Mouse (Mus musculus) inflammation-experienced regulatory T-cells, adult 16 weeks (primary cell): ENCODE results near the gene Nkd1. TPM values are rescaled to one million over a fixed set of nuclear protein-coding genes. Genes with fewer than 3 reads are reported as not detected.

Source experiments
- polyA plus RNA-seq: library from polyadenylated mRNA; unstranded; fragments of 100-300 nt; shearing (Covaris generic); gene quantifications from one replicate; pipeline ENCODE4 v1.2.1, GENCODE M21; 2017

Nkd1 gene
- polyA plus RNA-seq: not detected

GRCm38 (mm10) chr8:88520985-88521527 is at the start of gene Nkd1:
TSS of gene Nkd1 (plus strand) at chr8:88521354.

DNA sequence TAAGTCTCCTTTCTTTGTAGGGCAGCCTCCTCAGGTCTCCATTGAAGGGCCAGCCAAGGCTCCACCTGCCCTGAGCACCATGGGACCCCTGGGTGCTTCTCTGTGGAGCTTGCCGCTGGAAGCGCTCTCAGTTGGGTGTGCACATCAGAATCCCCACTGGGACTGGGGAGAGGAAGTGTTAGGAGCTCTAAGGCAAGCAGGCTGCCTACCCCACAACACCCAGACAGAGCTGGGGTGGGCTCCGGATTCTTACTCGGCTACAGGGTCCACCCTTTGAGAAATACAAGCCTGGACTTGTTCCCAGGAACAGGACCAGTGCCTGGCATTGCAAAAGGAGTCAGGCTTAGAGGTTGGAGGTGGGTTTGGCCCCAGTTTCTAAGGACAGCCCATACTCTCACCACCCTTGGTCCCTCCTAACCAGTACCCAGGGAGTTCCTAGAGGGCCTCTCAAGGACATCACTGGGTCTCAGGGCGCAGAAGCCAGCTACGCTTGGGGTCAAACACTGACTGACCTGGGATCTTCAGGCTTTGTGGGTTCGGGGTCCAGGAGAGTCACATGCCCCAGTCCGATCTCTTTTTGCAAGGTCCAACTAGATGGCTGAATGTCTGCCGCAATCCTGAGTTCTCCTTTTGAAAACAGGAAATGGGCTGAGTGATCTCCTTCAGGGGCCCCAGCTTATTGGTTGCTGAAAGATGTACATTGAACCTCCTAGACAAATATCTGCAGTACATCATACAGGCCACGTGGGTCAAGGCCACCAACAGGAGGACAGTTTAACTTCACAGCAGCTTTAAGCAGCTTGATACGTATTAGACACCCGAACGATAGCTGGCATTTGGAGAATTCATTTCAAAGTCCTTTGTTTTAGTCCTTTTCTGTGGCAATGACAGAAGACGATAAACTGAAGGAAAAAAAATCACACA is 114.6 kb downstream of the Nkd1 start, which contains the start of gene Snx20:
Gene Snx20 (minus strand): TSS at position 655 of the 924 bp plus-strand sequence.

Other genes starting within 250 kb of the Nkd1 start
- gene Adcy7, start 249.0 kb upstream of the Nkd1 start, polyA plus RNA-seq: 201 TPM
- gene Brd7, start 159.2 kb upstream of the Nkd1 start, polyA plus RNA-seq: 28.9 TPM
- 13.8 TPM for gene Snx20, start 114.8 kb downstream of the Nkd1 start, polyA plus RNA-seq
- gene Nod2, start 126.0 kb downstream of the Nkd1 start, polyA plus RNA-seq: 0.78 TPM
- gene Cyld, start 175.7 kb downstream of the Nkd1 start, polyA plus RNA-seq: 192 TPM